Mouse (Mus musculus) bone marrow, adult 2 months (tissue): ENCODE measurements at regions not wholly inside any gene's neighbourhood (a gene's known extent, or its start where the extent isn't known, plus 50 kb on each side); places are given as distances from the start of the nearest gene placed in this dataset.

ENCODE experiments used
- CTCF ChIP-seq: fragments of 200-500 bp; IDR thresholded peaks from 2 replicates; pipeline ENCODE4 v1.5.1; 2011; ENCODE audit warnings: low read length, control low read depth; ENCODE audit not compliant: control insufficient read depth, insufficient read depth
- POLR2A ChIP-seq: fragments of 200-500 bp; IDR thresholded peaks from 2 replicates; pipeline ENCODE4 v1.6.1; 2011; ENCODE audit warnings: low read depth, mild to moderate bottlenecking, control low read depth, low read length, borderline replicate concordance; ENCODE audit not compliant: control insufficient read depth

- TF ChIP-seq POLR2A (no peak), CTCF (no peak)
These were observed 777.8 kb upstream of the Lcorl start for GRCm38 (mm10) chr5:46635116-46635668.
